Mouse (Mus musculus): ENCODE data around the gene Inf2. TPM values are rescaled to one million over a fixed set of nuclear protein-coding genes. Genes with fewer than 3 reads are reported as not detected.

Gene Inf2
- polyA plus RNA-seq, 1 experiment from 2014 or later = 2.7 TPM

DNA sequence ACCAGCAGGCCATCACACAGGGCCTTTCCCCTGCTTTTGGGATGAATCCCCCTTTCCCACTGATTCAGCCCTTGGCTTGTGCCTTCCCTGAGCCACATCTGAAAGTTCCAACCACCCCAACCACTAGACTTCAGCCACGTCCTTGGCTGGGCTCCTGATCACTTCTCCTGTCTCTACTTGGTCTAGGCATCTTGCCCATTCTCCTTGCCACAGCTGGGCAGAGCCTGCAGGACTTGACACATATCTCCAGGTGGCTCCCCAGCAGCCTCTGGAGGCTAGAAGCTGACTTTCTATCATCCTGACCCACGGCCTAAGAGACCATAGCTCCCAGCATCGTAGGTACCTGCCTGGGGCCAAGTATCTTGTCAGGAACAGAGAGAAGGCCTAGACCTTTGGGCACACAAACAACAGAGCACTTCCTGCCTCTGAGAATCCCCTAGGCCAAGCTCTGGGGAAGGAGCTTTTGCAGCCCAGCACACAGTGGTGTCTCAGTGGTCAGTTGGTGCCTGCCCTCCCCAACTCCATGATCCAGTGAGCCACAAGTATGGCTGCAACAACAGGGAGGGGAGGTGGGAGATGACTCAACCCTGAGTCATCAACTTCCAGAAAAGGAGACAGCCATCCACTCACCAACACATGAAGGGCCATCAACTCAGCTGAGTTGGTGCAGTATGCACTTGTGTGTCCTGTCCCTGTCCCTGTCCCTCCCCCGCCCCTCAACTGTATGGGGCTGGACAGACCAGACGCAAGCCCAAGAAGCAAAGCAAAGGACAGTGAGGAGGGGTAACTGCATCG is 10.1 kb upstream of the Inf2 start:
- Histone ChIP-seq H3K27me3 (ENCODE audit: control insufficient read depth, insufficient read depth, low read depth, low read length) (no peaks in the 10 kb centered on the region), H3K4me2 (ENCODE audit: low read depth, low read length) (no peak overlapping the region), H3K4me1 (ENCODE audit: control insufficient read depth, low read depth, low read length) (peaks cover 19% of the 10 kb centered on the region), H3K9ac (ENCODE audit: low read depth, low read length) (no peak overlapping the region), H3K4me3 (ENCODE audit: low read depth, low read length) (no peak overlapping the region), H3K27ac (ENCODE audit: low read length) (no peak overlapping the region), H3K36me3 (ENCODE audit: control insufficient read depth, insufficient read depth) (no peaks in the 10 kb centered on the region), H3K9me3 (replicated peaks; ENCODE audit: control insufficient read depth, low read length) (no peaks in the 10 kb centered on the region)
- WGBS (ENCODE audit: insufficient replicate concordance) = 46% methylated on average over 6 of the region's 6 CpGs
- no peak for ATAC-seq (ENCODE audit: low read depth)

DNA sequence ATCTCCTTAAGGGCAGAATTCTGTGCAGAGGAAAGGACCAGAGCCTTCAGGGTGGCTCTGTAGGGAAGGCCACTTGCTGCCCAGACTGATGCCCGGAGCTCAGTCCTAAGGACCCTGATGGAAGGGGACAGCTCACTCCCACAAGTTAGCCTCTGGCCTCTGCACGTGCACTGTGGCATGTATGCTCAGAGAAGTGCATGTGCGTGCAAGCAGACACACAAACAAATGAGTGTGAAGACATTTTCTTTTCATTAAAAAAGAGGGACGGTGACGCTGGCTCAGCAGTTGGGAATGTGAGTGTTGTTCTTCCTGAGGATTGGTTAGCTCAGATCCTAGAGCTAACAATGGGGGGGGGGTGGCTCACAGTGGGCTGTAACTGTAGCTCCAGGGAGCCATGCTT is 9.2 kb upstream of the Inf2 start:
- no peak overlapping the region for H3K4me2 ChIP-seq (ENCODE audit: low read depth, low read length)
- no peak for ATAC-seq (ENCODE audit: low read depth)
- no peaks in the 10 kb centered on the region for H3K36me3 ChIP-seq (ENCODE audit: control insufficient read depth, insufficient read depth)
- H3K4me3 ChIP-seq (ENCODE audit: low read depth, low read length) = no peak overlapping the region
- H3K27me3 ChIP-seq (ENCODE audit: control insufficient read depth, insufficient read depth, low read depth, low read length) = no peaks in the 10 kb centered on the region
- H3K27ac ChIP-seq (ENCODE audit: low read length) = no peak overlapping the region
- no peaks in the 10 kb centered on the region for H3K9me3 ChIP-seq (replicated peaks; ENCODE audit: control insufficient read depth, low read length)
- no peak overlapping the region for H3K9ac ChIP-seq (ENCODE audit: low read depth, low read length)
- H3K4me1 ChIP-seq (ENCODE audit: control insufficient read depth, low read depth, low read length) = peaks cover 19% of the 10 kb centered on the region
- WGBS (ENCODE audit: insufficient replicate concordance) = 61% methylated on average over 5 of the region's 5 CpGs

GRCm38 (mm10) chr12:112579926-112580325 is 8.7 kb upstream of the Inf2 start:
- 61% methylated on average over 8 of the region's 8 CpGs for WGBS (ENCODE audit: insufficient replicate concordance)
- H3K27ac ChIP-seq (ENCODE audit: low read length) = no peak overlapping the region; the same call in 1 of the 2 replicates
- ATAC-seq (ENCODE audit: low read depth) = no peak

GRCm38 (mm10) chr12:112581113-112581512 is 7.5 kb upstream of the Inf2 start:
- H3K4me3 ChIP-seq (ENCODE audit: low read depth, low read length) = no peak overlapping the region
- no peaks in the 10 kb centered on the region for H3K27me3 ChIP-seq (ENCODE audit: control insufficient read depth, insufficient read depth, low read depth, low read length)
- H3K27ac ChIP-seq (ENCODE audit: low read length) = peak overlapping the region; percentile 57
- 30% methylated on average over 3 of the region's 3 CpGs for WGBS (ENCODE audit: insufficient replicate concordance)
- H3K9ac ChIP-seq (ENCODE audit: low read depth, low read length) = no peak overlapping the region
- H3K4me1 ChIP-seq (ENCODE audit: control insufficient read depth, low read depth, low read length) = peaks cover 21% of the 10 kb centered on the region
- ATAC-seq (ENCODE audit: low read depth) = peak; percentile 55
- no peaks in the 10 kb centered on the region for H3K9me3 ChIP-seq (replicated peaks; ENCODE audit: control insufficient read depth, low read length)
- H3K4me2 ChIP-seq (ENCODE audit: low read depth, low read length) = no peak overlapping the region
- H3K36me3 ChIP-seq (ENCODE audit: control insufficient read depth, insufficient read depth) = no peaks in the 10 kb centered on the region

More at GRCm38 (mm10) chr12:112579926-112580325, 8.7 kb upstream of the Inf2 start:
- no peaks in the 10 kb centered on the region for H3K9me3 ChIP-seq (replicated peaks; ENCODE audit: control insufficient read depth, low read length)
- no peak overlapping the region for H3K9ac ChIP-seq (ENCODE audit: low read depth, low read length)
- H3K4me2 ChIP-seq (ENCODE audit: low read depth, low read length) = no peak overlapping the region
- no peak overlapping the region for H3K4me3 ChIP-seq (ENCODE audit: low read depth, low read length)
- no peaks in the 10 kb centered on the region for H3K36me3 ChIP-seq (ENCODE audit: control insufficient read depth, insufficient read depth)
- no peaks in the 10 kb centered on the region for H3K27me3 ChIP-seq (ENCODE audit: control insufficient read depth, insufficient read depth, low read depth, low read length)
- peaks cover 19% of the 10 kb centered on the region for H3K4me1 ChIP-seq (ENCODE audit: control insufficient read depth, low read depth, low read length)

GRCm38 (mm10) chr12:112584954-112585353 is 3.6 kb upstream of the Inf2 start:
- no peak overlapping the region for H3K4me2 ChIP-seq (ENCODE audit: low read depth, low read length)
- 64% methylated on average over 7 of the region's 7 CpGs for WGBS (ENCODE audit: insufficient replicate concordance)
- ATAC-seq (ENCODE audit: low read depth) = no peak
- H3K27me3 ChIP-seq (ENCODE audit: control insufficient read depth, insufficient read depth, low read depth, low read length) = peaks cover 17% of the 10 kb centered on the region
- peaks cover 37% of the 10 kb centered on the region for H3K4me1 ChIP-seq (ENCODE audit: control insufficient read depth, low read depth, low read length)
- H3K9me3 ChIP-seq (replicated peaks; ENCODE audit: control insufficient read depth, low read length) = no peaks in the 10 kb centered on the region
- no peaks in the 10 kb centered on the region for H3K36me3 ChIP-seq (ENCODE audit: control insufficient read depth, insufficient read depth)
- H3K9ac ChIP-seq (ENCODE audit: low read depth, low read length) = no peak overlapping the region
- no peak overlapping the region for H3K4me3 ChIP-seq (ENCODE audit: low read depth, low read length)
- peak overlapping the region; percentile 33; the same call in 1 of the 2 replicates for H3K27ac ChIP-seq (ENCODE audit: low read length)

DNA sequence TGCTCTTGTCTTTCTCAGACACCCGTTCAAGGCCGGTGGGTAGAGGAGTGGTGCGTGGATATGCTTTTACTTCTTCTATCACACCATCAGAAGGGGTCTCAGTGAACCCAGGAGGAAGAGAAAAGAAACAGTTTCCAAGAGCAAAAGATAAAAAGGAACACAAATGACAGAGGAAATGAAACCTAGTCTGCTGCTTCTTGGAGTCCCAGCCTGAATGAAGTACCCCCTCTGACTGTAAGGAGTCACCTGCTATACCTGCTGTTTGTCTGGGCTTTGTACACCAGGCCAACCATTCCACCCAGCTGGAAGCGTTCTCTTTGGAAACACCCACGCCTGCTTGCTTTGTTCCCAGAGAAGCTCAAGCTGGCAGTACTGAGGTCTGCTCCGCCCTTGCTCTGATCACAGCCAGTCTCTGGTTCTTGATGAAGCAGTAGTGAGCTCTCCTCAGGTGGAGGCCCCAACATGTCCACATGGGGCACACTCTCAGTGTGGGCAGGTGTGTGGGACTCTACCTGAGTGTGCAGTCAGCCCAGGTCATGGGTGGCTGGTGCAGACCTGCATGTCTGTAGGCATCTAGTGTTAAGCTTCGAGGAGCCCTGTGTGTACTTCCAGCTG is 2.6 kb upstream of the Inf2 start:
- Histone ChIP-seq H3K4me1 (ENCODE audit: control insufficient read depth, low read depth, low read length) (peaks cover 33% of the 10 kb centered on the region), H3K9ac (ENCODE audit: low read depth, low read length) (no peak overlapping the region), H3K27me3 (ENCODE audit: control insufficient read depth, insufficient read depth, low read depth, low read length) (peaks cover 17% of the 10 kb centered on the region), H3K36me3 (ENCODE audit: control insufficient read depth, insufficient read depth) (no peaks in the 10 kb centered on the region), H3K4me3 (ENCODE audit: low read depth, low read length) (no peak overlapping the region), H3K9me3 (replicated peaks; ENCODE audit: control insufficient read depth, low read length) (no peaks in the 10 kb centered on the region), H3K27ac (ENCODE audit: low read length) (peak overlapping the region; percentile 82), H3K4me2 (ENCODE audit: low read depth, low read length) (no peak overlapping the region)
- no peak for ATAC-seq (ENCODE audit: low read depth)
- WGBS (ENCODE audit: insufficient replicate concordance) = 44% methylated on average over 7 of the region's 7 CpGs

GRCm38 (mm10) chr12:112587125-112588124 is 1.2 kb upstream of the Inf2 start:
- Histone ChIP-seq H3K27me3 (ENCODE audit: control insufficient read depth, insufficient read depth, low read depth, low read length) (peaks cover 17% of the 10 kb centered on the region), H3K4me2 (ENCODE audit: low read depth, low read length) (peak overlapping the region; percentile 68; the same call in 1 of the 2 replicates), H3K27ac (ENCODE audit: low read length) (peak overlapping the region; percentile 82), H3K36me3 (ENCODE audit: control insufficient read depth, insufficient read depth) (no peaks in the 10 kb centered on the region), H3K9ac (ENCODE audit: low read depth, low read length) (no peak overlapping the region), H3K4me3 (ENCODE audit: low read depth, low read length) (no peak overlapping the region), H3K9me3 (replicated peaks; ENCODE audit: control insufficient read depth, low read length) (no peaks in the 10 kb centered on the region), H3K4me1 (ENCODE audit: control insufficient read depth, low read depth, low read length) (peaks cover 25% of the 10 kb centered on the region)
- 60% methylated on average over 14 of the region's 14 CpGs for WGBS (ENCODE audit: insufficient replicate concordance)
- peak; percentile 76 for ATAC-seq (ENCODE audit: low read depth)

- H3K4me3 ChIP-seq (ENCODE audit: low read depth, low read length) = peak overlapping the region; percentile 63
- no peak for ATAC-seq (ENCODE audit: low read depth)
- no peak overlapping the region for H3K27ac ChIP-seq (ENCODE audit: low read length)
- H3K4me1 ChIP-seq (ENCODE audit: control insufficient read depth, low read depth, low read length) = peaks cover 37% of the 10 kb centered on the region
- peaks cover 17% of the 10 kb centered on the region for H3K27me3 ChIP-seq (ENCODE audit: control insufficient read depth, insufficient read depth, low read depth, low read length)
- WGBS (ENCODE audit: insufficient replicate concordance) = 33% methylated on average over 8 of the region's 8 CpGs
- no peaks in the 10 kb centered on the region for H3K9me3 ChIP-seq (replicated peaks; ENCODE audit: control insufficient read depth, low read length)
- peak overlapping the region; percentile 68 for H3K4me2 ChIP-seq (ENCODE audit: low read depth, low read length)
- H3K9ac ChIP-seq (ENCODE audit: low read depth, low read length) = peak overlapping the region; percentile 49; the same call in 1 of the 2 replicates
- no peaks in the 10 kb centered on the region for H3K36me3 ChIP-seq (ENCODE audit: control insufficient read depth, insufficient read depth)
These were observed 1.1 kb downstream of the Inf2 start for GRCm38 (mm10) chr12:112589491-112590191.
